Mouse (Mus musculus) spleen, adult 2 months (tissue): ENCODE measurements at regions not wholly inside any gene's neighbourhood (a gene's known extent, or its start where the extent isn't known, plus 50 kb on each side); places are given as distances from the start of the nearest gene placed in this dataset.

Experiments used
- CTCF ChIP-seq: fragments of 200-500 bp; IDR thresholded peaks from 2 replicates; pipeline ENCODE4 v1.5.1; 2011; ENCODE audit warnings: mild to moderate bottlenecking, inconsistent platforms; ENCODE audit not compliant: insufficient read depth, insufficient read length, insufficient replicate concordance; ENCODE audit errors: extremely low read depth
- POLR2A ChIP-seq: fragments of 200-500 bp; IDR thresholded peaks from 2 replicates; pipeline ENCODE4 v1.6.1; 2011; ENCODE audit warnings: low read depth, low read length, inconsistent platforms

GRCm38 (mm10) chr3:9916538-9917106 lies 171.3 kb upstream of the Gm9833 start:
- TF ChIP-seq CTCF (no peak), POLR2A (no peak)
